Mouse (Mus musculus) brain, embryonic 18.5 days (tissue): ENCODE results near the gene Foxred1.

Experiments used
- DNase-seq: peaks from one replicate; pipeline ENCODE4 v3.0.0-alpha.2; 2012; ENCODE audit warnings: low read depth, low spot score

Gene Foxred1

GRCm38 (mm10) chr9:35192983-35193542 is 17.8 kb downstream of the Foxred1 start:
- no peak for DNase-seq

GRCm38 (mm10) chr9:35188700-35189099 is 22.2 kb downstream of the Foxred1 start:
- no peak for DNase-seq

GRCm38 (mm10) chr9:35187351-35187903 is 23.4 kb downstream of the Foxred1 start:
- no peak for DNase-seq

GRCm38 (mm10) chr9:35186430-35186829 is 24.4 kb downstream of the Foxred1 start:
- no peak for DNase-seq

GRCm38 (mm10) chr9:35183359-35183758 is 27.5 kb downstream of the Foxred1 start:
- DNase-seq = no peak

- DNase-seq = no peak
These were observed 28.0 kb downstream of the Foxred1 start for GRCm38 (mm10) chr9:35182832-35183231.

GRCm38 (mm10) chr9:35176124-35176659 is 34.7 kb downstream of the Foxred1 start:
- no peak for DNase-seq

- DNase-seq = peak; percentile 92
These were observed 35.4 kb downstream of the Foxred1 start, which contains the start of gene Dcps for GRCm38 (mm10) chr9:35175251-35176123. Gene Dcps (minus strand): TSS chr9:35176061.

GRCm38 (mm10) chr9:35173331-35173730 is 37.5 kb downstream of the Foxred1 start:
- DNase-seq = no peak

GRCm38 (mm10) chr9:35170071-35170470 is 40.8 kb downstream of the Foxred1 start:
- DNase-seq = no peak

- no peak for DNase-seq
These were observed 43.8 kb downstream of the Foxred1 start for GRCm38 (mm10) chr9:35166798-35167635.

- peak; percentile 14 for DNase-seq
These were observed 44.6 kb downstream of the Foxred1 start for GRCm38 (mm10) chr9:35166144-35166797.

GRCm38 (mm10) chr9:35164142-35164874 is 46.5 kb downstream of the Foxred1 start:
- no peak for DNase-seq

- no peak for DNase-seq
These were observed 47.7 kb downstream of the Foxred1 start for GRCm38 (mm10) chr9:35163011-35163690.

GRCm38 (mm10) chr9:35161721-35162120 is 49.1 kb downstream of the Foxred1 start:
- no peak for DNase-seq

- no peak for DNase-seq
These were observed 50.2 kb downstream of the Foxred1 start for GRCm38 (mm10) chr9:35160662-35161061.

GRCm38 (mm10) chr9:35158477-35158876 is 52.4 kb downstream of the Foxred1 start:
- no peak for DNase-seq

GRCm38 (mm10) chr9:35156862-35157261 is 54.0 kb downstream of the Foxred1 start:
- no peak for DNase-seq

GRCm38 (mm10) chr9:35156002-35156710 is 54.7 kb downstream of the Foxred1 start:
- DNase-seq = no peak
